Mouse (Mus musculus) hindbrain, embryonic 10.5 days (tissue): Measurements from ENCODE around the gene Lypd3. TPM values are rescaled to one million over a fixed set of nuclear protein-coding genes. Genes with fewer than 3 reads are reported as not detected.

ENCODE experiments used
- DNase-seq: peaks from one replicate; pipeline ENCODE4 v3.0.0-alpha.2; 2017; ENCODE audit warnings: low spot score
- H3K27ac ChIP-seq: fragments of 300-500 bp; sonication (generic); 2 replicates; pipeline ENCODE4 v1.5.1; 2016; ENCODE audit warnings: mild to moderate bottlenecking, moderate library complexity
- H3K27me3 ChIP-seq: fragments of 300-500 bp; sonication (generic); 2 replicates; pipeline ENCODE4 v1.6.1; 2016; ENCODE audit warnings: mild to moderate bottlenecking; ENCODE audit not compliant: poor library complexity, insufficient read depth, severe bottlenecking
- H3K36me3 ChIP-seq: fragments of 300-500 bp; sonication (generic); 2 replicates; pipeline ENCODE4 v1.6.1; 2016; ENCODE audit warnings: mild to moderate bottlenecking, moderate library complexity
- H3K4me1 ChIP-seq: fragments of 300-500 bp; sonication (generic); replicated peaks from 2 replicates; pipeline ENCODE4 v1.6.1; 2016; ENCODE audit warnings: mild to moderate bottlenecking
- H3K4me3 ChIP-seq: fragments of 300-500 bp; sonication (generic); 2 replicates; pipeline ENCODE4 v1.5.1; 2016; ENCODE audit warnings: mild to moderate bottlenecking, moderate library complexity
- H3K9me3 ChIP-seq: fragments of 300-500 bp; sonication (generic); 2 replicates; pipeline ENCODE4 v1.6.1; 2016; ENCODE audit warnings: mild to moderate bottlenecking, moderate library complexity
- WGBS: fragments of 180-500 bp; shearing (Covaris S2); methylation state at CpG from one replicate; pipeline ENCODE4 v1.1.7; 2016; 5-methylcytosine and 5-hydroxymethylcytosine counted together
- polyA plus RNA-seq: library from polyadenylated mRNA; unstranded; fragments of >200 nt; fragmentation: Nextera tagmentation; extraction: Ambion mirVana; gene quantifications from 2 replicates; pipeline ENCODE4 v1.2.1, GENCODE M21; 2016

The Lypd3 gene
- polyA plus RNA-seq = 0.47 and 2.1 TPM in 2 replicates

DNA sequence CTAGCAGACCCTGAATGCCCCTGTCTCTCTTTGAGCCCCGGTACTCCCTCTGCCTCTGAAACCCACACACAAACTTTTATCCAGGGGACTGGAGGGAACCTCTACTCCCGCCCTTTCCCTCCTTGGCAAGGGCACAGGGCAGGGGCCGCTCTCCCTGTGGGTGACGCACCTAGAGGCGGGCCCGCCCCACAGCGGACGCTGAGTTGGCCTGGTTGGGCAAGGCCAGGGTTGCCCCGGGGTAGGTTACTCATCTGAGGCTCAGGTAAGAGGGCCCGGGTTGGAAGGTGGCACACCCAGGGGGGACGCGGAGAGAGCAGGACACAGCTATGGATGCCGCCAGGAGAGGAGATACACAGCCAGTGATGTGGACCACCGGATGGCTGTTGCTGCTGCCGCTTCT, at the start of gene Lypd3:
Gene Lypd3 (plus strand): TSS at position 287 of the 400 bp plus-strand sequence.
- Histone ChIP-seq H3K27me3 (peaks cover 70% of the 10 kb centered on the region), H3K4me3 (peak within 1 kb of the TSS; percentile 51)
- 17% methylated on average over 15 of the region's 15 CpGs for WGBS

DNA sequence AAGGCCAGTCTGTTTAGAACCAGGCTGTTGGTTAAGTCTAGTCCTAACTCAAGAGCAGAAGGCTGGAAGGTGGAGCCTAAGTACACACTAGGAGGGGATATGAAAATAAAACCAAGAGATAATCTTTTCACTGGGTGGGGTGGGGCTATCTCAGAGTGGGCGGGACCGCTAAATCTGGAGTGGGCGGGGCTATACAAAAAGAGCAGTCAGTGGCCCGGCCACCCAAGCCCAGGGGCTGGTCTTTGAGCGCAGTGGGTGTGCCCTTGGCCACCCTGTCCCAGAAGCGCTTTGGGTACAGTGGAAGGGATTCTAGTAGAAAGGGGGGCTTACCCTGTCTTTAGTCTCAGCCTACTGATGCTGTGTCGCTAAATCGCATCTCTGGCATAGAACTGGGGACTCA, 49.5 kb upstream of the Lypd3 start:
- peak; percentile 27 for DNase-seq
- Histone ChIP-seq H3K9me3 (peaks cover 14% of the 10 kb centered on the region; the same call in 1 of the 2 replicates), H3K27ac (0 out of 2 replicates have a peak overlapping the region, but pooled peaks have one; percentile 82), H3K4me1 (peaks cover 18% of the 10 kb centered on the region), H3K27me3 (peaks cover 44% of the 10 kb centered on the region), H3K4me3 (peak overlapping the region; percentile 56), H3K36me3 (no peaks in the 10 kb centered on the region)
- WGBS = 7% methylated on average over 8 of the region's 8 CpGs

More for the DNA sequence above, at the start of gene Lypd3:
- Histone ChIP-seq H3K27ac (no peak within 1 kb of the TSS), H3K36me3 (no peaks in the 10 kb centered on the region), H3K4me1 (peaks cover 26% of the 10 kb centered on the region), H3K9me3 (peaks cover 2% of the 10 kb centered on the region; the same call in 1 of the 2 replicates)
- no peak for DNase-seq

DNA sequence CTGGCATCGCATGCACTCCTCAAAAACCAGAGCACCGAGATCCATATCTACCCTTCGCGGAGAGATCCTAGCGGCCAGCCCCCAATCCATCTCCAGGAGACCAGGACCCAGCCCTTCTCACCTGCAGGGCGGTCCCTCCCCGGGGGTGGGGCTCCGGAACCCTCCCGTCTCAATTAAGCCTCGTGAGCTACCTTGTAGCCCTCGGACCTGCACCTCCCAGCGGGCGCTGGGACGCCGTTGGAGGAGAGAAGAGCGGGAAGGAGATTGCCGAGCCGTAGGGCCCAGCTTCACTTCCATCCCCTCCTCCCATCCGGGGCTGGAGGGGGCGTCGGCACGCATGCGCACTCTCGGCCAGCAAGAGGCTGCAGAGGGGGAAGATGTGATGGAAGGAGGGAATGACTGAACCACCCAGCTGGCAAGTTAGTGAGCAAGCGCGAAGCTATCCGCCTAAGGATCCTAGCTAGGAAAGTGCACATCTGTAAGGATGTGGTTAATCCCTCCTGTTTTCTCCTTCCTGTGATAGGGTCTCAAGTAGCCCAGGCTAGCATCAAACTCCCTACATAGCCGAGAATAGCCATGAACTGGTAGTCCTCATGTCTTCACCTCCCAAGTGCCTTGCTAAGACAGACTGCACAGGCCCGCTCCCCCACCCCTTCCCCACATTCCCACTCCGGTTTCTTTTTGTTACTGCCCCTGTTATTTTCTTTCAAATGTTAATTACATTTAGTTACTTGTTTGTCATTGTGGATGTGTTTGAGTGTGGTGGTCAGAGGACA, 48.8 kb upstream of the Lypd3 start, which contains the start of the genes Ethe1 and Zfp575:
Gene Ethe1 (plus strand): TSS at position 214 of the 776 bp plus-strand sequence.
Gene Zfp575 (minus strand): TSS at position 312 of the 776 bp plus-strand sequence.
- Histone ChIP-seq H3K27ac (peak within 1 kb of the TSS; percentile 82), H3K4me3 (peak within 1 kb of the TSS; percentile 56), H3K4me1 (peaks cover 18% of the 10 kb centered on the region), H3K27me3 (peaks cover 44% of the 10 kb centered on the region), H3K9me3 (peaks cover 14% of the 10 kb centered on the region; the same call in 1 of the 2 replicates), H3K36me3 (no peaks in the 10 kb centered on the region)
- peak; percentile 79 for DNase-seq
- 6% methylated on average over 30 of the region's 30 CpGs for WGBS

DNA sequence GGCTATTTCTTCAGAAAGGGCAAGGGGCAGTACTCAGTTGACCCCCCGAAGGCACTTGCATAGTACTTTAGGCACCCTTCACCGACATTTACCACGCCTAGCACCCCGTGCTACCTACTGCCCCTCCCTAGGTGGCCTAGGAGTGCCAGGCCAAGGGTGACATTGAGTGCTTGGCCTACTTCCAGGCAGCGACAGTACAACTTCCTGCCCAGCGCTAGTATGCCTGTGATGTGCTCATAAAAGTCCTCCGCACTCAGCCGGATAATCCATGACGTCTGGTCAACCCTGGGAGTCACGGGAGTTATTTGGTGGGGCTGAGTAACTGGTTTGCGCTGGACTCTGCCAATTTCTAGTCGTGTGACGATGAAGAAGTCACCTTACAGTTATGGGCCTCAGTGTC, 48.0 kb upstream of the Lypd3 start:
- Histone ChIP-seq H3K36me3 (no peaks in the 10 kb centered on the region), H3K4me3 (no peak overlapping the region), H3K4me1 (peaks cover 20% of the 10 kb centered on the region), H3K27ac (no peak overlapping the region), H3K9me3 (peaks cover 14% of the 10 kb centered on the region; the same call in 1 of the 2 replicates), H3K27me3 (peaks cover 44% of the 10 kb centered on the region)
- DNase-seq = no peak
- WGBS = 92% methylated on average over 13 of the region's 13 CpGs

DNA sequence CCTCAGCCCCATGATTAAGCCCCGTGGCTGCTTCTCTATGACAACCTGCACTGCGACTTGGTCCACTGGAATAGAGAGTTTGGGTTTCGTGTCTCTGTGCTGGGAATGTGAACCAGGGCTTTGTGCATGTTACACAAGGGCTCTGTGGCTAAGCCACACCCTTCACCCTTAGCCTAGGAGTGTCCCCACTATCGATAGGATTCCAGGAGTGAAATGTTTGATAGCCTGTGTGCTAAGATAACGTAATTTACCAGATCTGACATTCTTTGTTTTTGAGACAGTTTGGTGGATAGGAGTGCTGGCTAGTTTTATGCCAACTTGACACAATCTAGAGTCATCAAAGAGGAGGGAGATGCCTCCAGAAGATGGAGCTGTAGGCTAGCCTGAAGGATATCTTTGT, 44.6 kb upstream of the Lypd3 start:
- no peak overlapping the region for H3K27ac ChIP-seq
- no peak for DNase-seq
- WGBS = 79% methylated on average over 5 of the region's 5 CpGs

DNA sequence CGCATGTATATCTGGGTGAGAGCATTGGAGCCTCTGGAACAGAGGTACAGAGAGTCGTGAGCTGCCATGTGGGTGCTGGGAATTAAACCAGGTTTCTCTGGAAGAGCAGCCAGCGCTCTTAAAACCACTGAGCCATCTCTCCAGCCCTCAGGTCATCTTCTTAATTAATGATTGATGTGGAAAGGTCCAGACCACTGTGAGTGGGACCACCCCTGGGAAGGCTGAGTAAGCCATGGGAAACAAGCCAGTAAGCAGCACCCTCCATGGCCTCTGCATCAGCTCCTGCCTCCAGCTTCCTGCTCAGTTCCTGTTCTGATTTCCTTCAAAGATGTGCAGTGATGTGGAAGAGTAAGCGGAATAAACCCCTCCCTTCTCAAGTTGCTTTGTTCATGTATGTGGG, 44.2 kb upstream of the Lypd3 start:
- Histone ChIP-seq H3K36me3 (no peaks in the 10 kb centered on the region), H3K4me3 (no peak overlapping the region), H3K9me3 (no peaks in the 10 kb centered on the region), H3K27me3 (peaks cover 32% of the 10 kb centered on the region), H3K27ac (no peak overlapping the region), H3K4me1 (peaks cover 30% of the 10 kb centered on the region)
- WGBS = 66% methylated on average over 4 of the region's 4 CpGs
- no peak for DNase-seq

More for the DNA sequence above, 44.6 kb upstream of the Lypd3 start:
- no peak overlapping the region for H3K4me3 ChIP-seq
- H3K9me3 ChIP-seq = no peaks in the 10 kb centered on the region
- H3K36me3 ChIP-seq = no peaks in the 10 kb centered on the region
- H3K27me3 ChIP-seq = peaks cover 36% of the 10 kb centered on the region
- peaks cover 34% of the 10 kb centered on the region for H3K4me1 ChIP-seq

DNA sequence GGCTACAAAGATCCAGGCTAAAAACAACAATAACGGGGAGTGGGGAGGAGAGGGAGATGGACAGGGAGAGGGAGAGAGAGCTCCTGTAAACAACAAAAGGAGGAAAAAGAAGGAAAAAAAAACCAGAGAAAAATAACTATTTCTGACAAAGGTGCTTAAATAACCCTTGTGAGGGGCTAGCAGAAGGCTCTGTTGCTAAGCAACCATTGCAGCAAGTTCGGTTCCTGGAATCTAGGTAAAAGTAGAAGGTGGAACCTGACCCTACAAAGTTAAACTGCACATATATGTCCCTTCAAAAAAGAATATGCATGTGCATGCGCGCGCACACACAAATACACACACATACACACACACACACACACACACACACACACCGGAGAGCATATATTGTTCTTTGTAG, 43.6 kb upstream of the Lypd3 start:
- Histone ChIP-seq H3K9me3 (no peaks in the 10 kb centered on the region), H3K27me3 (peaks cover 25% of the 10 kb centered on the region), H3K36me3 (no peaks in the 10 kb centered on the region), H3K4me3 (no peak overlapping the region), H3K4me1 (peaks cover 23% of the 10 kb centered on the region), H3K27ac (no peak overlapping the region)
- DNase-seq = no peak
- WGBS = 85% methylated on average over 6 of the region's 6 CpGs

- 2% methylated on average over 39 of the region's 39 CpGs for WGBS
- peak overlapping the region; percentile 81 for H3K27ac ChIP-seq
- peaks cover 22% of the 10 kb centered on the region for H3K4me1 ChIP-seq
- H3K27me3 ChIP-seq = peaks cover 20% of the 10 kb centered on the region
- peak overlapping the region; percentile 77 for H3K4me3 ChIP-seq
- H3K36me3 ChIP-seq = no peaks in the 10 kb centered on the region
- no peaks in the 10 kb centered on the region for H3K9me3 ChIP-seq
- DNase-seq = peak; percentile 75
Measured at GRCm38 (mm10) chr7:24593621-24594308, 42.6 kb upstream of the Lypd3 start.

DNA sequence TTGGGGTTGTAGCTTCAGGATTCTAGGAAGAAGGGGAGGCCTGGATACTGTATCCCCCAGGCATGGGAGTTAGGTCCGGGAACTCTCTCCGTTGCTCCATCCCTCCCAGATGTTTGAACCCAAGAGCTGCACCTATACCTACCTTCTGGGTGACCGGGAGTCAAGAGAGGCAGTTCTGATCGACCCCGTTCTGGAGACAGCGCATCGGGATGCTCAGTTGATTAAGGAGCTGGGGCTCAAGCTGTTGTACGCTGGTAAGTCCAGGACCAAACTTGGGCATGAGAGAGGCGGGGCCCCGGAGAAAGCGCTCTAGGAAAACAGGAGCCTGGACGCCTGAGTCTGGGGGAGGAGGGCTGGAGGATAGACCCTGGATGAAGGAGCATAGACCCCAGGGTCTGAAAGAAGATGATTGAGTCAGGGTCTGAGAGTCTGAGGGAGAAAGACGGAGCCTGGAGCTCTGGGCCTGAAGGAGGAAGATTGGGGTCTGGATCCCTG, 42.0 kb upstream of the Lypd3 start:
- WGBS = 1% methylated on average over 13 of the region's 13 CpGs
- Histone ChIP-seq H3K36me3 (no peaks in the 10 kb centered on the region), H3K27ac (peak overlapping the region; percentile 81; the same call in 1 of the 2 replicates), H3K4me3 (peak overlapping the region; percentile 77), H3K9me3 (no peaks in the 10 kb centered on the region), H3K27me3 (peaks cover 20% of the 10 kb centered on the region), H3K4me1 (peaks cover 22% of the 10 kb centered on the region)
- DNase-seq = peak; percentile 40

DNA sequence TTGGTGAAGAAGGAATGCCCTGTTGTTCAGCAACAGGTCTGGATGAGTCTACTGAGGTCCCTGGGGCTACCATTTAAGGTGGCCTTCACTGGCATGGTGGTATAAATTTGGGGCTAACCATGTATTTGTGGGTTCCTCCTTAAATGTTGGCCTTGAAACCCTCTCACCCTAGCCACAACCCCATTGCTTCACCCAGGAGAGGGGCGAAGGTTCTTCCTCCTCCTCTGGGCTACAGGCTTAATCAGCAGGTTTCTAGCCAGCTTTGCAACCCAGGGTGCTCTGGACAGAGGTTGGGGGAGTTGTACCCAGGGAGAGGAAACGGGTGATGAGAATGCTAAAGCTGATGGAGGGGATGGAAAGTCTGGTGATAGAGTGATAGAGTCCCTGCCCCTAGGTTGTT, 40.9 kb upstream of the Lypd3 start:
- H3K27me3 ChIP-seq = peaks cover 20% of the 10 kb centered on the region
- 83% methylated on average over 2 of the region's 2 CpGs for WGBS
- no peaks in the 10 kb centered on the region for H3K36me3 ChIP-seq
- H3K9me3 ChIP-seq = no peaks in the 10 kb centered on the region
- no peak overlapping the region for H3K27ac ChIP-seq
- no peak for DNase-seq
- no peak overlapping the region for H3K4me3 ChIP-seq
- H3K4me1 ChIP-seq = peaks cover 22% of the 10 kb centered on the region

DNA sequence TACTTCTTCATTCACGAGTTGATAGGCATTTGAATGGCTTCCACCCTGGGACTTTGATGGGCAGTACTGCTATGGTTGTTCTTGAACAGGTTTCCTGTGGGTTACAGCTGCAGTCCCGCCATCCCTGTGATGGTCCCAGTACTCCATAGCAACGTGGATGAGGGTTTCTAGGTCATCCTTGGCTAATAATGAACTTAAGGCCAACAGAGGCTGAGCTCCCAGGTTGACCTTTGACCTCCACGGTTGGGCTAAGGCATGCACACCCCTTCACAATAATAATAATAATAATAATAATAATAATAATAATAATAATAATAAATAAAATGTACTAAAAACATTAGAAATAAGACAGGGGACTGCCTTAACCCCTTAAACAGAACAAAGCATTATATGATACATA, 38.2 kb upstream of the Lypd3 start:
- Histone ChIP-seq H3K36me3 (no peaks in the 10 kb centered on the region), H3K27me3 (peaks cover 20% of the 10 kb centered on the region), H3K4me1 (peaks cover 35% of the 10 kb centered on the region), H3K27ac (no peak overlapping the region), H3K4me3 (no peak overlapping the region), H3K9me3 (no peaks in the 10 kb centered on the region)
- no peak for DNase-seq
- 79% methylated on average over 4 of the region's 4 CpGs for WGBS

GRCm38 (mm10) chr7:24599211-24600067, 36.9 kb upstream of the Lypd3 start:
- 70% methylated on average over 15 of the region's 15 CpGs for WGBS
- Histone ChIP-seq H3K27ac (no peak overlapping the region), H3K4me3 (no peak overlapping the region), H3K36me3 (no peaks in the 10 kb centered on the region), H3K4me1 (peaks cover 22% of the 10 kb centered on the region), H3K9me3 (no peaks in the 10 kb centered on the region), H3K27me3 (peaks cover 17% of the 10 kb centered on the region)
- no peak for DNase-seq
